8 mouse cellular contexts compared by ENCODE assay signal in genomic region chr11:109721781-109722446, GRCm38 (mm10). TPM values are rescaled to one million over a fixed set of nuclear protein-coding genes. Genes with fewer than 3 reads are reported as not detected.
DNase-seq lines count a peak whose midpoint lies in the region; ATAC-seq and TF ChIP-seq lines count a peak whose summit lies in the region.

Gene Fam20a (minus strand): TSS chr11:109722279.

- peak within 1 kb of the TSS; percentile 55 for H3K4me3 ChIP-seq in embryonic facial prominence, embryonic 14.5 days (ENCODE audit: low read depth, low read length)
- peak within 1 kb of the TSS; percentile 52 for H3K4me3 ChIP-seq in heart, embryonic 12.5 days
- H3K4me3 ChIP-seq in kidney, embryonic 14.5 days (ENCODE audit: low read length), result peak within 1 kb of the TSS; percentile 46
- peak within 1 kb of the TSS; percentile 42 for H3K4me3 ChIP-seq in limb, embryonic 14.5 days (replicated peaks; ENCODE audit: low read length)
- H3K4me3 ChIP-seq in midbrain, embryonic 14.5 days (replicated peaks; ENCODE audit: low read depth, low read length), result peak within 1 kb of the TSS; percentile 40
- H3K4me3 ChIP-seq in stomach, postnatal 0 days (ENCODE audit: low read depth, low read length), result peak within 1 kb of the TSS; percentile 46

- peak; percentile 73; the same call in 1 of the 2 replicates for ATAC-seq in embryonic facial prominence, embryonic 14.5 days (ENCODE audit: low read depth)
- peak; percentile 53 for ATAC-seq in heart, embryonic 12.5 days (ENCODE audit: insufficient number of reproducible peaks, low FRiP score)
- peak; percentile 78 for ATAC-seq in kidney, embryonic 14.5 days (ENCODE audit: low FRiP score, low TSS enrichment)
- peak; percentile 51 for ATAC-seq in limb, embryonic 14.5 days (ENCODE audit: low FRiP score, low read depth)
- ATAC-seq in midbrain, embryonic 14.5 days (ENCODE audit: low FRiP score, low TSS enrichment), result peak; percentile 31; the same call in 1 of the 2 replicates
- peak; percentile 45 for ATAC-seq in stomach, postnatal 0 days (ENCODE audit: low FRiP score, low TSS enrichment)

- peaks cover 18% of the 10 kb centered on the region for H3K27me3 ChIP-seq in embryonic facial prominence, embryonic 14.5 days (replicated peaks; ENCODE audit: control insufficient read depth, insufficient read depth, low read length)
- H3K27me3 ChIP-seq in heart, embryonic 12.5 days (replicated peaks), result 0 out of 2 replicates have a peak, but pooled peaks cover 20% of the 10 kb centered on the region
- peaks cover 6% of the 10 kb centered on the region for H3K27me3 ChIP-seq in kidney, embryonic 14.5 days (ENCODE audit: control insufficient read depth, insufficient read depth, low read length)
- peaks cover 8% of the 10 kb centered on the region for H3K27me3 ChIP-seq in limb, embryonic 14.5 days (ENCODE audit: control insufficient read depth, insufficient read depth, low read length)
- peaks cover 16% of the 10 kb centered on the region for H3K27me3 ChIP-seq in midbrain, embryonic 14.5 days (ENCODE audit: control insufficient read depth, insufficient read depth, low read length)
- no peaks in the 10 kb centered on the region for H3K27me3 ChIP-seq in stomach, postnatal 0 days (ENCODE audit: control insufficient read depth, insufficient read depth, low read length)

- TF ChIP-seq CTCF in stomach, postnatal 0 days (IDR thresholded peaks at IDR 0.05; ENCODE audit: low read depth), result peak; percentile 47

- no peak for TF ChIP-seq EP300 in stomach, postnatal 0 days (optimal IDR thresholded peaks at IDR 0.05)

- H3K9me3 ChIP-seq in embryonic facial prominence, embryonic 14.5 days (ENCODE audit: control insufficient read depth, low read length), result no peaks in the 10 kb centered on the region
- no peaks in the 10 kb centered on the region for H3K9me3 ChIP-seq in heart, embryonic 12.5 days (replicated peaks)
- H3K9me3 ChIP-seq in kidney, embryonic 14.5 days (ENCODE audit: control insufficient read depth, low read length), result peaks cover 3% of the 10 kb centered on the region; the same call in 1 of the 2 replicates
- H3K9me3 ChIP-seq in limb, embryonic 14.5 days (ENCODE audit: control insufficient read depth, low read length), result no peaks in the 10 kb centered on the region
- no peaks in the 10 kb centered on the region for H3K9me3 ChIP-seq in midbrain, embryonic 14.5 days (ENCODE audit: control insufficient read depth, low read length)
- H3K9me3 ChIP-seq in stomach, postnatal 0 days (ENCODE audit: control insufficient read depth, low read length), result no peaks in the 10 kb centered on the region

- DNase-seq in 3T3-L1 (ENCODE audit: low read depth, low spot score), result peak; percentile 79
- peak; percentile 72 for DNase-seq in adrenal gland, postnatal 25 days
- peak; percentile 70 for DNase-seq in embryonic facial prominence, embryonic 14.5 days (ENCODE audit: low spot score)
- peak; percentile 37 for DNase-seq in limb, embryonic 14.5 days (ENCODE audit: low spot score)
- DNase-seq in midbrain, embryonic 14.5 days, result peak; percentile 74
- peak; percentile 80 for DNase-seq in stomach, postnatal 0 days (ENCODE audit: low spot score)

- H3K36me3 ChIP-seq in embryonic facial prominence, embryonic 14.5 days (ENCODE audit: control insufficient read depth, insufficient read depth, low read length), result no peaks in the 10 kb centered on the region
- no peaks in the 10 kb centered on the region for H3K36me3 ChIP-seq in heart, embryonic 12.5 days
- H3K36me3 ChIP-seq in kidney, embryonic 14.5 days (ENCODE audit: control insufficient read depth, insufficient read depth, low read length), result no peaks in the 10 kb centered on the region
- no peaks in the 10 kb centered on the region for H3K36me3 ChIP-seq in limb, embryonic 14.5 days (ENCODE audit: control insufficient read depth, insufficient read depth, low read length)
- H3K36me3 ChIP-seq in midbrain, embryonic 14.5 days (ENCODE audit: control insufficient read depth, insufficient read depth, low read length), result no peaks in the 10 kb centered on the region
- H3K36me3 ChIP-seq in stomach, postnatal 0 days (ENCODE audit: control insufficient read depth, insufficient read depth, low read length), result no peaks in the 10 kb centered on the region

- H3K27ac ChIP-seq in embryonic facial prominence, embryonic 14.5 days (replicated peaks; ENCODE audit: low read depth, low read length), result no peak within 1 kb of the TSS; the same call in 1 of the 2 replicates
- H3K27ac ChIP-seq in heart, embryonic 12.5 days (ENCODE audit: poor library complexity, severe bottlenecking), result no peak within 1 kb of the TSS
- H3K27ac ChIP-seq in kidney, embryonic 14.5 days (ENCODE audit: low read depth, low read length), result peak within 1 kb of the TSS; percentile 19; the same call in 1 of the 2 replicates
- no peak within 1 kb of the TSS for H3K27ac ChIP-seq in limb, embryonic 14.5 days (replicated peaks; ENCODE audit: low read depth, low read length)
- no peak within 1 kb of the TSS for H3K27ac ChIP-seq in midbrain, embryonic 14.5 days (replicated peaks; ENCODE audit: low read depth, low read length)
- H3K27ac ChIP-seq in stomach, postnatal 0 days (replicated peaks), result peak within 1 kb of the TSS; percentile 78

- peak within 1 kb of the TSS; percentile 65 for H3K9ac ChIP-seq in embryonic facial prominence, embryonic 14.5 days (ENCODE audit: low read depth, low read length)
- H3K9ac ChIP-seq in heart, embryonic 12.5 days, result peak within 1 kb of the TSS; percentile 63
- H3K9ac ChIP-seq in kidney, embryonic 14.5 days (ENCODE audit: low read depth, low read length), result peak within 1 kb of the TSS; percentile 50
- peak within 1 kb of the TSS; percentile 44 for H3K9ac ChIP-seq in limb, embryonic 14.5 days (ENCODE audit: low read depth, low read length, severe bottlenecking)
- H3K9ac ChIP-seq in midbrain, embryonic 14.5 days (replicated peaks; ENCODE audit: low read length), result peak within 1 kb of the TSS; percentile 57
- H3K9ac ChIP-seq in stomach, postnatal 0 days (ENCODE audit: low read length), result peak within 1 kb of the TSS; percentile 57

- H3K4me1 ChIP-seq in embryonic facial prominence, embryonic 14.5 days (ENCODE audit: control insufficient read depth, insufficient read depth, low read length), result peaks cover 17% of the 10 kb centered on the region; the same call in 1 of the 2 replicates
- peaks cover 12% of the 10 kb centered on the region for H3K4me1 ChIP-seq in heart, embryonic 12.5 days (replicated peaks)
- H3K4me1 ChIP-seq in kidney, embryonic 14.5 days (ENCODE audit: control insufficient read depth, insufficient read depth, low read length), result peaks cover 15% of the 10 kb centered on the region; the same call in 1 of the 2 replicates
- H3K4me1 ChIP-seq in limb, embryonic 14.5 days (ENCODE audit: control insufficient read depth, insufficient read depth, low read length), result peaks cover 14% of the 10 kb centered on the region
- H3K4me1 ChIP-seq in midbrain, embryonic 14.5 days (ENCODE audit: control insufficient read depth, insufficient read depth, low read length), result peaks cover 13% of the 10 kb centered on the region
- H3K4me1 ChIP-seq in stomach, postnatal 0 days (replicated peaks; ENCODE audit: control insufficient read depth, insufficient read depth), result peaks cover 4% of the 10 kb centered on the region; the same call in 1 of the 2 replicates

- TF ChIP-seq POLR2A in limb, embryonic 14.5 days (IDR thresholded peaks at IDR 0.05; ENCODE audit: borderline replicate concordance, extremely low read depth, insufficient read depth, insufficient read length), result no peak

- peak within 1 kb of the TSS; percentile 98 for H3K4me2 ChIP-seq in embryonic facial prominence, embryonic 14.5 days (ENCODE audit: low read depth, low read length)
- peak within 1 kb of the TSS; percentile 85 for H3K4me2 ChIP-seq in heart, embryonic 12.5 days
- H3K4me2 ChIP-seq in kidney, embryonic 14.5 days (replicated peaks; ENCODE audit: low read depth, low read length), result peak within 1 kb of the TSS; percentile 96
- peak within 1 kb of the TSS; percentile 65 for H3K4me2 ChIP-seq in limb, embryonic 14.5 days (replicated peaks; ENCODE audit: low read depth, low read length, severe bottlenecking)
- H3K4me2 ChIP-seq in midbrain, embryonic 14.5 days (ENCODE audit: low read length), result peak within 1 kb of the TSS; percentile 91
- peak within 1 kb of the TSS; percentile 79 for H3K4me2 ChIP-seq in stomach, postnatal 0 days (replicated peaks; ENCODE audit: low read depth)

- 1% methylated on average over 19 of the region's 31 CpGs for WGBS in embryonic facial prominence, embryonic 14.5 days
- WGBS in heart, embryonic 12.5 days, result 1% methylated on average over 31 of the region's 31 CpGs
- WGBS in kidney, embryonic 14.5 days, result 1% methylated on average over 28 of the region's 31 CpGs
- WGBS in limb, embryonic 14.5 days, result 6% methylated on average over 31 of the region's 31 CpGs
- WGBS in midbrain, embryonic 14.5 days, result under 1% methylated on average over 31 of the region's 31 CpGs
- WGBS in stomach, postnatal 0 days, result 1% methylated on average over 30 of the region's 31 CpGs

RNA-seq across cellular contexts. Expression of gene Fam20a, which starts in this region (rescaled TPM):
- total RNA-seq in adrenal gland, postnatal 25 days (2021), result 3.4 and 3.7 TPM in 2 replicates
- polyA plus RNA-seq in embryonic facial prominence, embryonic 14.5 days (2014; fragmentation: Nextera tagmentation; extraction: Ambion mirVana), result 6.2 and 7.3 TPM in 2 replicates
- 1.2 and 1.4 TPM in 2 replicates for polyA plus RNA-seq in heart, embryonic 12.5 days (2016; fragmentation: Nextera tagmentation; extraction: Ambion mirVana)
- 1.5 and 1.9 TPM in 2 replicates for polyA plus RNA-seq in kidney, embryonic 14.5 days (2014; fragmentation: Nextera tagmentation; extraction: Ambion mirVana)
- polyA plus RNA-seq in limb, embryonic 14.5 days (2012; rRNA removed), result 9.4 and 12.4 TPM in 2 replicates
- polyA plus RNA-seq in limb, embryonic 14.5 days (2014; fragmentation: Nextera tagmentation; extraction: Ambion mirVana), result 6.4 and 6.9 TPM in 2 replicates
- 1.00 and 3.1 TPM in 2 replicates for polyA plus RNA-seq in midbrain, embryonic 14.5 days (2014; fragmentation: Nextera tagmentation; extraction: Ambion mirVana)
- polyA plus RNA-seq in stomach, postnatal 0 days (2015; fragmentation: Nextera tagmentation; extraction: Ambion mirVana), result 3.9 and 4.8 TPM in 2 replicates

Comparison
In these comparisons a context has a peak if more than half of its experiments do, and no peak if none do; other contexts are left out.
1. H3K27ac ChIP-seq: peak in kidney, embryonic 14.5 days (single experiment) and stomach, postnatal 0 days (single experiment); none in embryonic facial prominence, embryonic 14.5 days (single experiment), heart, embryonic 12.5 days (single experiment), limb, embryonic 14.5 days (single experiment) and midbrain, embryonic 14.5 days (single experiment).
2. Peak in every context shown above with its lines, with median percentiles within 50 percentile points of each other: DNase-seq, ATAC-seq, H3K4me2 ChIP-seq, H3K4me3 ChIP-seq and H3K9ac ChIP-seq.